Mouse (Mus musculus): ENCODE data around the gene Arap2. TPM values are rescaled to one million over a fixed set of nuclear protein-coding genes. Genes with fewer than 3 reads are reported as not detected.

Arap2 gene
- 1 to 10 TPM; 5.6 to 6.9 TPM for total RNA-seq (2021)
- long read RNA-seq, experiment 1 = 0 reads
- long read RNA-seq, experiment 2 = 0 reads

- DNase-seq (ENCODE audit: low spot score in 2 of 2) = peak; percentile 6 to 11
Measured at GRCm38 (mm10) chr5:62765784-62766701, at the start of gene Arap2. Gene Arap2 (minus strand): TSS chr5:62766159.

- no peak for DNase-seq (ENCODE audit: low spot score in 2 of 2)
Measured at GRCm38 (mm10) chr5:62815741-62816140, 49.8 kb upstream of the Arap2 start.

GRCm38 (mm10) chr5:62814072-62814414 lies 48.1 kb upstream of the Arap2 start:
- no peak for DNase-seq (ENCODE audit: low spot score in 2 of 2)

- DNase-seq (ENCODE audit: low spot score in 2 of 2) = no peak
Measured at GRCm38 (mm10) chr5:62813402-62814071, 47.6 kb upstream of the Arap2 start, which contains the start of gene Dthd1. Gene Dthd1 (plus strand): TSS chr5:62813823.

- DNase-seq (ENCODE audit: low spot score in 2 of 2) = no peak
Measured at GRCm38 (mm10) chr5:62792776-62793175, 26.8 kb upstream of the Arap2 start.

- no peak for DNase-seq (ENCODE audit: low spot score in 2 of 2)
Measured at GRCm38 (mm10) chr5:62790921-62791564, 25.1 kb upstream of the Arap2 start.

GRCm38 (mm10) chr5:62786809-62787208 lies 20.9 kb upstream of the Arap2 start:
- DNase-seq (ENCODE audit: low spot score in 2 of 2) = no peak

GRCm38 (mm10) chr5:62778682-62779081 lies 12.7 kb upstream of the Arap2 start:
- no peak for DNase-seq (ENCODE audit: low spot score in 2 of 2)

- no peak for DNase-seq (ENCODE audit: low spot score in 2 of 2)
Measured at GRCm38 (mm10) chr5:62777804-62778203, 11.8 kb upstream of the Arap2 start.

- no peak for DNase-seq (ENCODE audit: low spot score in 2 of 2)
Measured at GRCm38 (mm10) chr5:62771775-62772599, 6.0 kb upstream of the Arap2 start.

- no peak for DNase-seq (ENCODE audit: low spot score in 2 of 2)
Measured at GRCm38 (mm10) chr5:62765459-62765783, 538 bp downstream of the Arap2 start.

- DNase-seq (ENCODE audit: low spot score in 2 of 2) = no peak
Measured at GRCm38 (mm10) chr5:62764161-62764560, 1.8 kb downstream of the Arap2 start.

- DNase-seq (ENCODE audit: low spot score in 2 of 2) = no peak
Measured at GRCm38 (mm10) chr5:62763046-62763445, 2.9 kb downstream of the Arap2 start.

- DNase-seq (ENCODE audit: low spot score in 2 of 2) = no peak
Measured at GRCm38 (mm10) chr5:62762298-62762960, 3.5 kb downstream of the Arap2 start.

- no peak for DNase-seq (ENCODE audit: low spot score in 2 of 2)
Measured at GRCm38 (mm10) chr5:62760791-62761504, 5.0 kb downstream of the Arap2 start.

- DNase-seq (ENCODE audit: low spot score in 2 of 2) = no peak
Measured at GRCm38 (mm10) chr5:62755808-62756527, 10.0 kb downstream of the Arap2 start.

- DNase-seq (ENCODE audit: low spot score in 2 of 2) = no peak
Measured at GRCm38 (mm10) chr5:62752934-62753333, 13.0 kb downstream of the Arap2 start.

- no peak for DNase-seq (ENCODE audit: low spot score in 2 of 2)
Measured at GRCm38 (mm10) chr5:62751692-62752091, 14.3 kb downstream of the Arap2 start.

GRCm38 (mm10) chr5:62748168-62748567 lies 17.8 kb downstream of the Arap2 start:
- DNase-seq (ENCODE audit: low spot score in 2 of 2) = no peak

Measured in adrenal gland, postnatal 4 days (tissue).